Mouse (Mus musculus) pancreas, adult 10 weeks (tissue): ENCODE data around the gene Acot4. TPM values are rescaled to one million over a fixed set of nuclear protein-coding genes. Genes with fewer than 3 reads are reported as not detected.

Experiments
- polyA plus RNA-seq: library from polyadenylated mRNA; stranded (reverse); fragments of 350-450 nt; fragmentation: Illumina TruSeq; extraction: RNeasy Lipid Tissue Mini Kit (QIAGEN cat#74804); gene quantifications from one replicate; pipeline ENCODE4 v1.2.3, GENCODE M21; 2015; ENCODE audit warnings: low read depth, low replicate concordance; ENCODE audit not compliant: insufficient read depth

The Acot4 gene
- polyA plus RNA-seq, result 0.13 TPM

GRCm38 (mm10) chr12:84038241-84038640 lies at the start of gene Acot4:
TSS of gene Acot4 (plus strand) at chr12:84038379.

GRCm38 (mm10) chr12:84009171-84009965 lies 28.8 kb upstream of the Acot4 start, which contains the start of gene Acot1:
TSS of gene Acot1 (plus strand) at chr12:84009490.

GRCm38 (mm10) chr12:84038691-84039111 lies 522 bp downstream of the Acot4 start, which contains the start of gene Gm49366:
TSS of gene Gm49366 (plus strand) at chr12:84038935.

GRCm38 (mm10) chr12:84051937-84052474 lies 13.8 kb downstream of the Acot4 start, which contains the start of gene Acot3:
TSS of gene Acot3 (plus strand) at chr12:84052144.

GRCm38 (mm10) chr12:84068986-84069385 lies 30.8 kb downstream of the Acot4 start, which contains the start of gene Acot5:
TSS of gene Acot5 (plus strand) at chr12:84069325.

Other genes with a start within 250 kb of the Acot4 start
- 12.0 TPM for gene Numb, start 116.4 kb upstream of the Acot4 start, polyA plus RNA-seq
- 1.8 TPM for gene Riox1, start 87.8 kb upstream of the Acot4 start, polyA plus RNA-seq
- gene Heatr4, start 53.5 kb upstream of the Acot4 start, polyA plus RNA-seq, result not detected
- 0.81 TPM for gene Acot2, start 50.5 kb upstream of the Acot4 start, polyA plus RNA-seq
- 7.5 TPM for gene Acot1, start 28.9 kb upstream of the Acot4 start, polyA plus RNA-seq
- not detected for gene Gm49366, start 556 bp downstream of the Acot4 start, polyA plus RNA-seq
- gene Acot3, start 13.8 kb downstream of the Acot4 start, polyA plus RNA-seq, result not detected
- not detected for gene Acot5, start 30.9 kb downstream of the Acot4 start, polyA plus RNA-seq
- 1.3 TPM for gene Acot6, start 62.3 kb downstream of the Acot4 start, polyA plus RNA-seq
- 3.5 TPM for gene Dnal1, start 76.0 kb downstream of the Acot4 start, polyA plus RNA-seq
- not detected for gene Pnma1, start 110.1 kb downstream of the Acot4 start, polyA plus RNA-seq
- gene Elmsan1, start 180.5 kb downstream of the Acot4 start, polyA plus RNA-seq, result 3.9 TPM
- gene Ptgr2, start 246.9 kb downstream of the Acot4 start, polyA plus RNA-seq, result 7.3 TPM